Mouse (Mus musculus): ENCODE results near the gene Maml2. TPM values are rescaled to one million over a fixed set of nuclear protein-coding genes. Genes with fewer than 3 reads are reported as not detected.

Maml2 gene
- total RNA-seq, 1 experiment from 2014 or later, result 4.8 TPM

DNA sequence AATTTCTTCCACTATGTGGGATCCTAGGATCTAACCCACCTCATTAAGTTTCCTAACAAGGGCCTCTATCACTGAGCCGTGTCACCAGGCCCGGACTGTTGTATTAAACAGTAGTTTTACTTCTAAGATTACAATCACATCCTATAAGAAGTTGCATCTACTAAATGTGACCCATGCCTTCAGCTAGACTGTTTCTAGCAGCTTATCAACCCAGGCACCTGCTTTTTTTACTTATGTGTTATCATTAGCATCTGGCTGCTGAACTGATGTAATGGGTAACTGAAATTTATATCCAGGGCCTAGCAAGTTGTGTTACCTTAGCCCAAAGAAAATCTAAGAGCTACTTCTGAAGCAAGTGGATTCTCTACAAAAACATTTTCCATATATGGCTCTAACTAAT lies 380.3 kb downstream of the Maml2 start:
- ATAC-seq (replicated peaks; ENCODE audit: insufficient number of reproducible peaks, low FRiP score, low TSS enrichment, poor library complexity, severe bottlenecking), result no peak

DNA sequence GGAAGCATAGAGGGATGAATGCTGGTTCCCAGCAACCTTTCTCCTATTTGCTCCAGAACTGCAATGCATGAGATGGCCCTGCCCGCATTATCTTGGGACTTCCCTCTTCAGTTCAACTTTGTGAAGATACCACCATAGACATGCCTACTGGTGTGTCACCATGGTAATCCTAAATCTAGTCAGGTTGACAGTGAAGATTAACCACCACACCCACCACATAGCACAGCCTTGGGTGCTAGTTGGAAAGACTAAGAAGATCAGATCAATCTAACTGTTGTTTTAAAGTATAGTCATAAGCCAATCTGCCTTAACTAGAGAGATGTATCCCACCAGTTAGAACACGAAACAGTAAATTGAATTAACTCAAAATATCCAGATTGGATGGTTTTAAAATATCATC lies 381.9 kb downstream of the Maml2 start:
- no peak for ATAC-seq (replicated peaks; ENCODE audit: insufficient number of reproducible peaks, low FRiP score, low TSS enrichment, poor library complexity, severe bottlenecking)

DNA sequence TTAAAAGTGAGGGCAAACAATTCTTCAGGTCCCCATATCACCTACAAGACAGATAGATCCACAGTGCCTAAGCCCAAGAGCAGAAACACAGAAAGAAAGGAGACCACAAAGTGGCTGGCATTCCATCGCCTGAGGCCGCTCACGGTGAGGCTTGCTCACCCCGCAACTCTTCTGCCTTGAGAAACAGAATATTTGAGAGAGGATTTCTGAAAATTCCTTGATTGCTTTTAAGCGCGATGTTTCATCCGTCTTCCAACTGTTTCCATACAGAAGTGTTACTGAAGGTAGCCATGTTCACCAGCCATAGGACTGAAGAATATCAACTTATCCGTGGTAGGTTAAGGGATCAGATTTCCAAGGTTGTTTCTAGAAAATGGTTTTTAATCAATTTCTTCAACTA lies 383.4 kb downstream of the Maml2 start:
- no peak for ATAC-seq (replicated peaks; ENCODE audit: insufficient number of reproducible peaks, low FRiP score, low TSS enrichment, poor library complexity, severe bottlenecking)

DNA sequence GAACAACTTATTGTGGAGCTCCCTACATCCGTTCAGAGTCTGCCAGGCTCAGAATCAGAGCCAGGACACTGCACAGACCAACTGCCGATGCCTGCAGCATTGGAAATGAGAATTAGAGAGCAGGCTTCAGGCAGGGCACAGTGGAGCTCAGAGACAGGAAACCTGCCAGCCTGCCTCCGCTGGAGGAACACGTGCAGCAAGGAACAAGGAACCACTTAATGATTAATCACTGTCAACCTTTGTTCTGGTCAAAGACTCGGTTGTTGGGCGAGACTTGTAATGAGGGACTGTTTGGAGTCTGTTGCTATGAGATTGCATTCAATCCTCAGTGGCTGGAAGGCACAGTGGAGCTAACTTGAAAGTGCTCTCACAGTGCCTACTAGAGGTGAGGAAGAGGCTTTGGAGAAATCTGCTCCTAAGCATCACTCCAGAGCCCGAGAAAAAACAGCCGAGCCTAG lies 383.9 kb downstream of the Maml2 start:
- ATAC-seq (replicated peaks; ENCODE audit: insufficient number of reproducible peaks, low FRiP score, low TSS enrichment, poor library complexity, severe bottlenecking), result no peak

DNA sequence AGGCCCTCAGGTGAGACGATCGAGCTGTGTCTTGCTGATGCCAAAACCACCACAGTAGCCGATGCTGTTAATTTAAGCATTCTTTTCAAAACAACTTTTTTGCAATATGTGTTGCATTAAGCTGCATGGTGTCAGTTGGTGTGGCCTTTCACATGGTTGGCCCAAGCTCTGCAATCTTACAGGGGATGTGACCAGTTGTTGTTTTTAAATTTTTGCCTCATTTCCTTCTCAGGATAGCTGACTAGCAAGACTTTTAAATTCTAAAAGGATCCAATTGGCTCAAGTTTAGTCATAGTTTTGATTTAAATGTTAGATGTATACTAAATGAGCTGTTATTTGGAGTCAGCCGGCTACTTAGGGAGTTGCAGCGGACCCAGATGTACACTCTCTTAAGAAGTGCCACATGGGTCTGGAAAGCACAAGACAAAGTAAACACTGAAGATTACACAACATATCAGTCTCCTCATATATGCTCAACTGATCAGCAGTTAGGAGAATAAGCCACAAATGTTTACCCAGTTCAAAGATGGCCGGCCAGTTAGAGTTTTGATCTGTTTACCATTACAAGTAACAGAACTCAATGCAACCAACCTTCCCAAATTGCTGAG lies 386.7 kb downstream of the Maml2 start:
- ATAC-seq (replicated peaks; ENCODE audit: insufficient number of reproducible peaks, low FRiP score, low TSS enrichment, poor library complexity, severe bottlenecking), result no peak

DNA sequence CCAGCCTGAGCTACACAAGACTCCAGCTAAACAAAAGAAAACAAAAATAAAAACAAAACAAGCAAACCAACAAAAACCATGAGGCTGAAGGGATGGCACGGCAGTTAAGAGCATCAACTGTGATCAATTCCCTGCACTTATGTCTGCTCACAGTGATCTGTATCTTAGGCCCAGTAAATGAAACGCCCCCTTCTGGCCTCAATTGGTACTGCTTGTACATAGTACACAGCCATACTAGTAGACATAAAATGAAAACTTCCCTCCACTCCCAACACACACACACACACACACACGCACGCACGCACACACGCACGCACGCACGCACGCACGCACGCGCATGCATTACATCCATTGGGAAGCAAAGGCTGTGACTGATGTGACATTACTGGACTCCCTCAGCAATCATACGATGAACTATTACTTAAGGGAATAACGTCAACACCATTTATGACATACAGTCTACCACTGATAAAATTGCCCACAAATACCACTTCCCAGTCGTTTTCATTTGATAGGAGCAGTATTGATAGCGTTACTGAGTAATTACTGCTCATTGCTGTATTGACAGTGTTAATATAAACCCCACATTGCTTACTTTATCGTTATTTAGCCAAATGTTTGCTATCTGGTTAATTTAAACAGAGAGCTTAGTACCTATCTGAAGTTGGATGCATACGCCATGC lies 389.4 kb downstream of the Maml2 start:
- ATAC-seq (replicated peaks; ENCODE audit: insufficient number of reproducible peaks, low FRiP score, low TSS enrichment, poor library complexity, severe bottlenecking), result 0 out of 2 replicates have a peak, but pooled peaks have one; percentile 53

DNA sequence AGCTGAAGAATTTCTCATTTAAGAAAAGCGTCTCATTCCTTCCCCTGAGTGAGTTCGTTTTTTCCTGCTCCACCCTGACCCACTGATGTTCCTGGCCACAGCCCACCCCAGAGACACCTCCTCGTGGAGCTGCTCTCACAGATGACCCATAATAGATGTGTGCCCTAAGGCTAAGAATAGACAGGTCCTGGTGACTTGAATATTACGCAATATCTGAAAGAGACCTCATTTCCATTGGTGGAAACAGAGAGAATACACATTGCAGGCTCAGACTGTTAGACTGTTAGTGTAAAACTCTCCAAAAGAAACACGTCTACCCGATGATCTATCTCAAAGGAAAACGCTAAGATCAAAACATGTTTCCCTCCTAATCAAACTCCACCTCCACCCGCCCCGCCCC lies 391.2 kb downstream of the Maml2 start:
- no peak for ATAC-seq (replicated peaks; ENCODE audit: insufficient number of reproducible peaks, low FRiP score, low TSS enrichment, poor library complexity, severe bottlenecking)

DNA sequence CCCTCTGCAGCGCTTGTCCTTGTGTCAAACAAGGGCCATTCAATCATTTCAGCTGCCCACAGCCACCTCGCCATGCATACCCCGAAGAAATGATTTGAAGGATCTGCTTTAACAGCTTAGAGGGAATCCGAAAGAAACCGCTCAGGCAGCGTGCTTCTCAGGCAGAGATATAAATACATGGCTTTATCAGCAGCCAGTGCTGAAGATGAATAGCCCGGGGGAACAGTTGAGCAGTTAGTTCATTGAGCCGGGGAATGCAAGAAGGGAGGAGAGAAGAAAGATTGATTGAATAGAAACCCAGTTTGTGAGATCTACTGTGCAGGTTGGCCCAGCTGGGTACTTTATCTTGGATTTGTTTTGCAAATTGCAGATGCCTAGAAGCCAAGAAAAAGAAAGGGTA lies 392.6 kb downstream of the Maml2 start:
- no peak for ATAC-seq (replicated peaks; ENCODE audit: insufficient number of reproducible peaks, low FRiP score, low TSS enrichment, poor library complexity, severe bottlenecking)

DNA sequence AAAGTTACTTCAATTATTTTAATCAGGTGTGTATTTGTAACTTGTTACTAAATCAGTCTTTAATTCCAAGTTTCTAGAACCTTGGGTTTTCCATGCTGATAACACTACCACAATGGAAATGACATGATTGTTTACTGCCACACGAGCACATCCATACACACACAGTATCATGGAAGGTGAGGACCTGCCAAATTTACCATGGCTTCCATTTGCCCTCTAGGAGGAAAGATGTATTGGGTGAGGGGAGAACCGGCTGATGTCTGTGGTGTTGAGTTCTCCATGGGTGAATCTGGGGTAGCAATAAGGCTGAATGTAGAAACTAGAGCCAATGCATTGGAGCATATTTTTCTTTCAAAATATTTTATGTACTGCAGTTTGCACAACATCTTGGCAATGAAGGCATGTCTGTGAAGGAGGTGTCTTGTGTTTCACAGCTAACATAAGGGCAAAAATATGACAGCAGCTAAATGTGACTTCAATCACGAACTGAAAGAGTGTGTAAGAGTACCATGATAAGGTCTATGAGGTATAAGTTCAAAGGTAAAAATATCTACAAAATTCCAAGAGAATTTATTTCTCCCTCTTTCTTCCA lies 396.0 kb downstream of the Maml2 start:
- no peak for ATAC-seq (replicated peaks; ENCODE audit: insufficient number of reproducible peaks, low FRiP score, low TSS enrichment, poor library complexity, severe bottlenecking)

DNA sequence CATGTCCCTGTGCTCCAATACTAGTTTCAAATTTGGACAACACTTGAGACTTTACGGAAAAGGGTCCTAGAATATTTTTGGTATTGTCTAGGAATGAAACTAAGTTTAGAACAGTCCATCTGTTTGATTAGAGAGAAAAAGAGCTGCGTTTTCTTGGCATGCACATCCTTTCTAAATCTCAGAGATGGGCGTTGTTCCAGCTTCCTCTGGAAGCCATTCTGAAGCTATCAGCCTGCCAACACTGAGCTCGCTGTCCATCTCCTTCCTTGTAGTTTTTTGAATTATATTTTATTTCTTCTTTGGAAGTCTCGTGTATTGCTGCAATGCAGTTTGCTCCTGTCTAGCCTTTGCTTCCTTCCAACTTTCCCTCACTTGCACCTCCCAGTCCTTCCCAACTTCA lies 396.5 kb downstream of the Maml2 start:
- ATAC-seq (replicated peaks; ENCODE audit: insufficient number of reproducible peaks, low FRiP score, low TSS enrichment, poor library complexity, severe bottlenecking), result no peak

DNA sequence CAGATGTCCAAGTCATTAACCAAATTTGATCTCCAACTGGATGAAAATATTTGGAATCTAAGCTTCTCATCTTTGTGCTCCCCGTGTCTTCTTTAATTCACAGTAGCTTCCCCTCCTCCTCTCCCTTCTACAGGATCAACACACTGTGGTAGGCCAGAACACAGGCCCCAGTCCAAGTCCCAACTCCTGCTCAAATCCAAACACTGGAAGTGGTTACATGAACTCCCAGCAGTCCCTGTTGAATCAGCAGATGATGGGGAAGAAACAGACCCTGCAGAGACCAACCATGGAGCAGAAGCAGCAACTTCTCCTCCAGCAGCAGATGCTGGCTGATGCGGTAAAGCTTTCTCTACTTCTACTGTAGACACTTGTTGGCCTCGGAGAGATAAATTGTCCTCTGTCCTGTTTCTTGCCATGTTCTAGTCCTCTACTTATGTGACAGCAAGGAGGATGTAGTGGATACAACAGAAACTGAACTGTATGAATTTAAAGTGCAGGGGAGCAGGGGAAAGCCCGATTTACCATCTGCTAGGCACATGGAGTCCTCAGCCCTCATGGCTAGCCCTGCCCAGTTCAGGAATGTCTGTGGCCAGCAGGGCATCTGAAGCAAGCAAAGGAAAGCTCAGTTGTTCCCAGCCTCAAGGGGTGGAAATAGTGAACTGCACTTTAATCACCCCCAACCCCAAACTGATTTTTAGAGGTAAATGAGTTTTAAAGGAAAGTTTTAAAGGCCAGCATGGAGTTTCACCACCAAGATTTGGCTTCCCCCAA lies 399.5 kb downstream of the Maml2 start:
- ATAC-seq (replicated peaks; ENCODE audit: insufficient number of reproducible peaks, low FRiP score, low TSS enrichment, poor library complexity, severe bottlenecking), result no peak

DNA sequence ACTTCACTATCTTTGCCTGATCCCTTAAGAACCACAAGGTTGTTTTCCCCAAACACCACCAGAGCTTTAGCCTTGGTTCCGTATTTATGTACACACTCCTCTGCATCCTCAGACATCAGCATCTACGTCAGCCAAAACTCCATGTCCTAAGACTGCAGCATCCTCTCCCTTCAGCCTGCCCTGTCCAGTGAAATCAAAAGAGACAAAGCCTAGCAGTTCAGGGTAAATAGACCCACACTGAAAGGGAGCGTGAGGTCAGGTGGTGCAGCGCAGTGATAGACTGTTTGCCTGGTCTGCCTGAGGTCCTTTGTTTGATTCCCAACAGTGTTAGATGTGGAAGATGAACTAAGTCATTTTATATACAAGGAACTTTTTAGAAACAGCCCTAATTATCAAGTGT lies 400.1 kb downstream of the Maml2 start:
- no peak for ATAC-seq (replicated peaks; ENCODE audit: insufficient number of reproducible peaks, low FRiP score, low TSS enrichment, poor library complexity, severe bottlenecking)

DNA sequence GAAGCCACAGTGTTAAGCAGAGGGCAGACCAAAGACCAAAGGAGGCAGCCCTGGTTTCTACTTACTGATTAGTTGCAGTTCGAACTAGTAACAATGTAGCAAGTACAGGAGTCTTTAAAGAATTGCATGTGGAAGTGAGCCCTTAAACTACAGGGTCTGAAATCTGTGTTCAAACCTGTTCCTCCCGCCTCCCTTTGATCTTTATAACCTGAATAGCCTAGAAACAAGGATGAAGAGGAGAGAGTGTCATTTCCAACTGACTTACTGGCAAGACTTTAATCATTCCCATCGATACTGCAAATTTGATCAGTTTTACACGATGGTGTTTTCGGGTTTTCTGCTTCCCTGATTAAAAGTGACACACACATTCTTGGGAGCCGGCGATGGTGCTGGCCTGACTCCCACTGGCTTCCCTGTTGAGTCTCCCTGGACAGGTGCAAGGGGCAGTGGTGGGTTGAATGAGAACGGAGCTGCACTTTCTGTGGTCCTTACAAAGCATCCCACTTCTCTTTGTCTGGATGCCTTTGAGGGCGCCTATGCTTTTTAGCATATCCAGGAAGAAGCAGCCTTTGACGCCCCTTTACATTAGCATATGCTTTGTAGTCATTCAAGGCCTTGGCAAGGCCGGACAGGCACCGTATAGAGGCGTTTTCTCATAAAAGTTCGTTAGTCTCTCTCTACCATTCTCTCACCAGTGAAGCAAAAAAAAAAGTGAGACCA lies 401.5 kb downstream of the Maml2 start:
- no peak for ATAC-seq (replicated peaks; ENCODE audit: insufficient number of reproducible peaks, low FRiP score, low TSS enrichment, poor library complexity, severe bottlenecking)

DNA sequence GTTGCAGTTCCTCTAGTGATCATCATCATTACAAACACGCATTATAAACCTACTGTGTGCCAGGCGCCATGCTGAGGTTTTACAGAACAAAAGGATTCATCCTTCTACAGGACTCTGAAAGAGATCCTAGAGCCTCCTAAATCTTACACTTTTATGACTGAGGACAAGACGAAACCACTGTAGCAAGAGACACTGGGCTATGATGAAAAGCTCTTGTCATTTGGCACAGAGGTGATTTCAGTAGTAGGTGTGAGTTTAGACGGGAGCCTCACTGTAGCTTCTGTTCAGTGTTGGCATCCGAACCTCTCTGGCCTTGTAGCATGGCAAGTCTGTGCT lies 402.0 kb downstream of the Maml2 start:
- no peak for ATAC-seq (replicated peaks; ENCODE audit: insufficient number of reproducible peaks, low FRiP score, low TSS enrichment, poor library complexity, severe bottlenecking)

DNA sequence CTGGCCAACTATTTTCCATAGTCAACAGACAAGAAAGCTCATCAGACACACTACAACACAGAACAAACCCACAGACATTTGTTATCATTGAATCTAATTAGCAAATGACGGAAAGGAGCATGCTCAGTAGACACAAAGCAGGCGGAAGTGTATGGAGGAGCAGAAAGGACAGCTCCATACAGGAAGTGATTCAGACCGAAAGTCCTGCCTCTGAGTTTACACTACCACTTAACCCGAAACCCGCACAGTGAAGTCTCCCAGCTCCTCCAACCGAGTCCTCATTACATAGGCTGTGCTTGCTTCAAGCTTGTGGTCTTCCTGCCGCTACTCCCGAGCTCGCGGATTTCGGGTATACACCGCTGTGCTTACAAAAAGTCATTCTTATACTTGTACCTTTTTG lies 404.0 kb downstream of the Maml2 start:
- ATAC-seq (replicated peaks; ENCODE audit: insufficient number of reproducible peaks, low FRiP score, low TSS enrichment, poor library complexity, severe bottlenecking), result no peak

DNA sequence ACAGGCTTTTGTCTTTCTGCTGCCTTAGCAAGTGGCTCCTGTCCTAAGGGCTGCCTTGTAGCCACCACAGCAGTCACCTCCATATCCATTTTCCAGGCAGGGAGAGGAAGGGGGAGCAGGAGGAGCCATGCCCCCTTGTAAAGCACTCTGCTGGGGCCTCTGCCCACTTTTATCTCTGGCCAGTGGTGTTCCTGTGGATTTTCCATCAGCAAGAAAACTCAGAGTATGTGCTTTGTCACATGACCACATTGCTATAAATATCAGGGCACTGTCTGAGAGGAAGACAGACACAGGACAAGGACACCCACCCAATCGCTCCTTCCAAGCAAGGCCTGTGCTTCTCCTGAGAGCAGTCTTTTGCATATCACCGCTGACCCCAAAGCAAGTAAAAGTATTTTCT lies 405.3 kb downstream of the Maml2 start:
- ATAC-seq (replicated peaks; ENCODE audit: insufficient number of reproducible peaks, low FRiP score, low TSS enrichment, poor library complexity, severe bottlenecking), result no peak

DNA sequence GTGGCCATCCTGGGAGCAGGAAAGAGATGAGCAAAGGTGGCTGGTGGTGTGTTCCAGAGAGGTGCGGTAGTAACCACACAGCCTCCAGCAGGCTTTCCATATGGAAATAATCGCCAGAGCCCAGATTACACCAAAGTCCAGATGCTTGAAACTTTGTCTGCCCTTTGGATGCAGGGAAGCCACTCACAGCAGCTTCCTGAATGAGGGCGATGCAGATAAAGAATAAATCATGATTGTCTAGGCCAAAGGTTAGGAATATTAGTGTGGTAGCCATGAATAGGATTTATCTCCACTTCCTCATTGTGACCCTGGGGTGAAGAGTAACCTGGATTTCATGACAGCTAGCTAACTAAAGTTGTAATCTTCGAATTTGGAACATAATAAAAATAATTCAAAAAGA lies 407.2 kb downstream of the Maml2 start:
- no peak for ATAC-seq (replicated peaks; ENCODE audit: insufficient number of reproducible peaks, low FRiP score, low TSS enrichment, poor library complexity, severe bottlenecking)

DNA sequence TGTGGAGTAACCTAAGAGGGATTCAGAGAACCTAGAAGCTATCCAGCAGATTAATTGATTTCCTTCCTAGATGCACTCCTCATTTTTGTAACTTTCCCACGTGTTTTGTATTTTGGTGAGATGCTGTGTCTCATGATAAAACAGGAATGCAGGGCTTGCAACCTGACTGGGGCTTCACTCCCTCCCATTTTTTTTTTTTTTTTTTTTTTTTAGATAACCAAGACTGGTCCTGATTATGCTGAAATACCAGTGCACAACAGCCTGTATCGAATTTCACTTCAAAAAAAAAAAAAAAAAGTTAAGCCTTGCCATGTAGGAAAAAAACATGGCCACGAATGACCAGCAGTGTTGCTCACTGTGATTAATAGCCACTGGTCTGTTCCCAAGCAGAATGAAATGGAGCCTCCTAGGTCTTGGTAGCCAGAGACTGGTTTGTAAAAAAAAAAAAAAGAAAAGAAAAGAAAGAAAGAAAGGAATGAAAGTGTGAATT lies 409.4 kb downstream of the Maml2 start:
- no peak for ATAC-seq (replicated peaks; ENCODE audit: insufficient number of reproducible peaks, low FRiP score, low TSS enrichment, poor library complexity, severe bottlenecking)

DNA sequence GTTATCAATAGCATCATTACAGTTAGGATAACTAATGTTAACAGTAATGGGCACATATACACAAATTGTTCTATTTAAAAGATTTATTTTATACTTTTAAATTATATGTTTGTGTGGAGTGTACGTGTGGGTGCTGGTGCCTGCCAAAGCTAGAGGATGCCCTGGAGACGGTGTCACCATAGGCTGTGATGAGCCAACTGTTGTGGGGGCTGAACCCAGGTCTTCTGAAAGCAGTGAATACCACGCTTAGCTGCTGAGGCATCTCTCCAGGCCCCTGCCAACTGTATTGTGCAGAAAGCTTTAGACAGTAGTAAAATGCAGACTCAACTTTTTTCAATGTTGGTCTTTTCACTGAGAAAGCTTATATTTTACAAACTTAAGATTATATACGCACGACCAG lies 411.7 kb downstream of the Maml2 start:
- no peak for ATAC-seq (replicated peaks; ENCODE audit: insufficient number of reproducible peaks, low FRiP score, low TSS enrichment, poor library complexity, severe bottlenecking)
